Mouse (Mus musculus) intestine, embryonic 15.5 days (tissue): ENCODE measurements around the gene Sgcg. TPM values are rescaled to one million over a fixed set of nuclear protein-coding genes. Genes with fewer than 3 reads are reported as not detected.

Source experiments
- ATAC-seq: fragments of 200-750 bp; cut with Nextera tagmentation; 2 replicates; pipeline ENCODE4 v1.8.0; 2017; ENCODE audit warnings: moderate TSS enrichment, moderate library complexity
- H3K27ac ChIP-seq: fragments of 300-500 bp; sonication (generic); 2 replicates; pipeline ENCODE4 v1.5.1; 2015; ENCODE audit warnings: mild to moderate bottlenecking, inconsistent platforms
- H3K27me3 ChIP-seq: fragments of 300-500 bp; sonication (generic); replicated peaks from 2 replicates; pipeline ENCODE4 v1.6.1; 2015; ENCODE audit warnings: inconsistent platforms
- H3K36me3 ChIP-seq: fragments of 300-500 bp; sonication (generic); 2 replicates; pipeline ENCODE4 v1.6.1; 2015; ENCODE audit warnings: inconsistent platforms
- H3K4me1 ChIP-seq: fragments of 300-500 bp; sonication (generic); replicated peaks from 2 replicates; pipeline ENCODE4 v1.6.1; 2015; ENCODE audit warnings: inconsistent platforms
- H3K4me2 ChIP-seq: fragments of 300-500 bp; sonication (generic); replicated peaks from 2 replicates; pipeline ENCODE4 v1.6.1; 2015; ENCODE audit warnings: mild to moderate bottlenecking, inconsistent platforms
- H3K4me3 ChIP-seq: fragments of 300-500 bp; sonication (generic); replicated peaks from 2 replicates; pipeline ENCODE4 v1.5.1; 2015; ENCODE audit warnings: inconsistent platforms
- H3K9ac ChIP-seq: fragments of 300-500 bp; sonication (generic); 2 replicates; pipeline ENCODE4 v1.6.1; 2015; ENCODE audit warnings: inconsistent platforms
- H3K9me3 ChIP-seq: fragments of 300-500 bp; sonication (generic); 2 replicates; pipeline ENCODE4 v1.6.1; 2016; ENCODE audit warnings: inconsistent platforms
- WGBS: fragments of 180-500 bp; shearing (Covaris S2); methylation state at CpG from one replicate; pipeline ENCODE4 v1.1.7; 2015; 5-methylcytosine and 5-hydroxymethylcytosine counted together
- polyA plus RNA-seq: library from polyadenylated mRNA; unstranded; fragments of >200 nt; fragmentation: Nextera tagmentation; extraction: Ambion mirVana; gene quantifications from 2 replicates; pipeline ENCODE4 v1.2.1, GENCODE M21; 2015

Gene Sgcg
- polyA plus RNA-seq, 1 experiment from 2014 or later = 0.79 TPM

GRCm38 (mm10) chr14:61229763-61230162 lies 28.5 kb downstream of the Sgcg start:
- H3K9me3 ChIP-seq = no peaks in the 10 kb centered on the region
- no peaks in the 10 kb centered on the region for H3K36me3 ChIP-seq
- 75% methylated on average over 5 of the region's 5 CpGs for WGBS
- H3K4me3 ChIP-seq = no peak overlapping the region
- H3K27me3 ChIP-seq = no peaks in the 10 kb centered on the region
- no peaks in the 10 kb centered on the region for H3K4me1 ChIP-seq
- H3K9ac ChIP-seq = no peak overlapping the region
- no peak; the same call in 1 of the 2 replicates for ATAC-seq
- H3K4me2 ChIP-seq = no peak overlapping the region
- no peak overlapping the region for H3K27ac ChIP-seq

GRCm38 (mm10) chr14:61226151-61226550 lies 32.1 kb downstream of the Sgcg start:
- Histone ChIP-seq H3K36me3 (no peaks in the 10 kb centered on the region), H3K27me3 (no peaks in the 10 kb centered on the region), H3K9me3 (no peaks in the 10 kb centered on the region), H3K4me1 (no peaks in the 10 kb centered on the region), H3K9ac (no peak overlapping the region), H3K27ac (no peak overlapping the region), H3K4me3 (no peak overlapping the region), H3K4me2 (no peak overlapping the region)
- no peak for ATAC-seq
- 74% methylated on average over 1 of the region's 1 CpGs for WGBS

- Histone ChIP-seq H3K9me3 (no peaks in the 10 kb centered on the region), H3K4me2 (no peak overlapping the region), H3K4me3 (no peak overlapping the region), H3K27ac (no peak overlapping the region), H3K9ac (no peak overlapping the region), H3K4me1 (no peaks in the 10 kb centered on the region), H3K36me3 (no peaks in the 10 kb centered on the region), H3K27me3 (no peaks in the 10 kb centered on the region)
- 73% methylated on average over 5 of the region's 5 CpGs for WGBS
- ATAC-seq = no peak
Observed at GRCm38 (mm10) chr14:61224387-61225077, 33.8 kb downstream of the Sgcg start.

GRCm38 (mm10) chr14:61223740-61224139 lies 34.5 kb downstream of the Sgcg start:
- H3K9me3 ChIP-seq = no peaks in the 10 kb centered on the region
- WGBS = 58% methylated on average over 4 of the region's 4 CpGs

GRCm38 (mm10) chr14:61222506-61222905 lies 35.8 kb downstream of the Sgcg start:
- Histone ChIP-seq H3K9me3 (no peaks in the 10 kb centered on the region), H3K4me2 (no peak overlapping the region), H3K27me3 (no peaks in the 10 kb centered on the region), H3K4me1 (no peaks in the 10 kb centered on the region), H3K36me3 (no peaks in the 10 kb centered on the region), H3K27ac (no peak overlapping the region), H3K4me3 (no peak overlapping the region), H3K9ac (no peak overlapping the region)
- no peak for ATAC-seq
- 32% methylated on average over 6 of the region's 6 CpGs for WGBS

More at GRCm38 (mm10) chr14:61223740-61224139, 34.5 kb downstream of the Sgcg start:
- Histone ChIP-seq H3K4me1 (no peaks in the 10 kb centered on the region), H3K9ac (no peak overlapping the region), H3K27ac (no peak overlapping the region), H3K36me3 (no peaks in the 10 kb centered on the region), H3K4me2 (no peak overlapping the region), H3K4me3 (no peak overlapping the region), H3K27me3 (no peaks in the 10 kb centered on the region)
- no peak for ATAC-seq

GRCm38 (mm10) chr14:61221166-61221565 lies 37.1 kb downstream of the Sgcg start:
- H3K4me2 ChIP-seq = no peak overlapping the region
- no peak overlapping the region for H3K9ac ChIP-seq
- no peak overlapping the region for H3K4me3 ChIP-seq
- no peaks in the 10 kb centered on the region for H3K4me1 ChIP-seq
- WGBS = 74% methylated on average over 5 of the region's 5 CpGs
- ATAC-seq = no peak
- no peaks in the 10 kb centered on the region for H3K27me3 ChIP-seq
- no peak overlapping the region for H3K27ac ChIP-seq
- H3K9me3 ChIP-seq = no peaks in the 10 kb centered on the region
- H3K36me3 ChIP-seq = no peaks in the 10 kb centered on the region

- Histone ChIP-seq H3K9ac (no peak overlapping the region), H3K4me3 (no peak overlapping the region), H3K4me2 (no peak overlapping the region), H3K27ac (no peak overlapping the region), H3K27me3 (no peaks in the 10 kb centered on the region), H3K4me1 (no peaks in the 10 kb centered on the region), H3K9me3 (no peaks in the 10 kb centered on the region), H3K36me3 (no peaks in the 10 kb centered on the region)
- 89% methylated on average over 6 of the region's 6 CpGs for WGBS
- ATAC-seq = no peak
Observed at GRCm38 (mm10) chr14:61211754-61212153, 46.5 kb downstream of the Sgcg start.

- no peak overlapping the region for H3K9ac ChIP-seq
- H3K36me3 ChIP-seq = no peaks in the 10 kb centered on the region
- no peak for ATAC-seq
- no peak overlapping the region for H3K27ac ChIP-seq
- no peaks in the 10 kb centered on the region; the same call in 1 of the 2 replicates for H3K9me3 ChIP-seq
- no peaks in the 10 kb centered on the region for H3K27me3 ChIP-seq
- no peak overlapping the region for H3K4me3 ChIP-seq
- 86% methylated on average over 5 of the region's 5 CpGs for WGBS
- no peak overlapping the region for H3K4me2 ChIP-seq
- H3K4me1 ChIP-seq = no peaks in the 10 kb centered on the region
Observed at GRCm38 (mm10) chr14:61210111-61210510, 48.2 kb downstream of the Sgcg start.

GRCm38 (mm10) chr14:61194416-61194815 lies 63.9 kb downstream of the Sgcg start:
- no peak overlapping the region for H3K9ac ChIP-seq
- 91% methylated on average over 4 of the region's 4 CpGs for WGBS
- ATAC-seq = no peak

GRCm38 (mm10) chr14:61192326-61192725 lies 66.0 kb downstream of the Sgcg start:
- ATAC-seq = no peak
- Histone ChIP-seq H3K27ac (no peak overlapping the region), H3K36me3 (0 out of 2 replicates have a peak, but pooled peaks cover 3% of the 10 kb centered on the region), H3K4me2 (no peak overlapping the region), H3K27me3 (no peaks in the 10 kb centered on the region), H3K9ac (no peak overlapping the region), H3K9me3 (no peaks in the 10 kb centered on the region), H3K4me3 (no peak overlapping the region), H3K4me1 (no peaks in the 10 kb centered on the region)
- 75% methylated on average over 10 of the region's 10 CpGs for WGBS

More at GRCm38 (mm10) chr14:61194416-61194815, 63.9 kb downstream of the Sgcg start:
- no peaks in the 10 kb centered on the region for H3K9me3 ChIP-seq
- H3K36me3 ChIP-seq = 0 out of 2 replicates have a peak, but pooled peaks cover 3% of the 10 kb centered on the region
- H3K4me1 ChIP-seq = no peaks in the 10 kb centered on the region
- no peak overlapping the region for H3K4me3 ChIP-seq
- no peaks in the 10 kb centered on the region for H3K27me3 ChIP-seq
- H3K4me2 ChIP-seq = no peak overlapping the region
- H3K27ac ChIP-seq = no peak overlapping the region

GRCm38 (mm10) chr14:61191904-61192303 lies 66.4 kb downstream of the Sgcg start:
- Histone ChIP-seq H3K4me2 (no peak overlapping the region), H3K9me3 (no peaks in the 10 kb centered on the region), H3K27me3 (no peaks in the 10 kb centered on the region), H3K36me3 (0 out of 2 replicates have a peak, but pooled peaks cover 3% of the 10 kb centered on the region), H3K27ac (no peak overlapping the region), H3K9ac (no peak overlapping the region), H3K4me3 (no peak overlapping the region), H3K4me1 (no peaks in the 10 kb centered on the region)
- no peak for ATAC-seq
- 79% methylated on average over 7 of the region's 7 CpGs for WGBS

- Histone ChIP-seq H3K4me1 (no peaks in the 10 kb centered on the region), H3K36me3 (no peaks in the 10 kb centered on the region)
- peak; percentile 52 for ATAC-seq
Observed at GRCm38 (mm10) chr14:61173229-61173628, 85.1 kb downstream of the Sgcg start.

More at GRCm38 (mm10) chr14:61173229-61173628, 85.1 kb downstream of the Sgcg start:
- no peaks in the 10 kb centered on the region for H3K9me3 ChIP-seq
- H3K9ac ChIP-seq = peak overlapping the region; percentile 68
- under 1% methylated on average over 37 of the region's 37 CpGs for WGBS
- peak overlapping the region; percentile 85 for H3K27ac ChIP-seq
- peak overlapping the region; percentile 75 for H3K4me3 ChIP-seq
- peak overlapping the region; percentile 91 for H3K4me2 ChIP-seq
- H3K27me3 ChIP-seq = no peaks in the 10 kb centered on the region
